Mouse (Mus musculus): ENCODE results near the gene Mgst3. TPM values are rescaled to one million over a fixed set of nuclear protein-coding genes. Genes with fewer than 3 reads are reported as not detected.
A peak's percentile ranks its signal among the peaks of the same experiment; 100 is the strongest.

The Mgst3 gene
- polyA plus RNA-seq, 1 experiment from 2014 or later, result 223 TPM

GRCm38 (mm10) chr1:167374003-167374784 lies 19.4 kb downstream of the Mgst3 start:
- Histone ChIP-seq H3K4me2 (no peak overlapping the region), H3K27ac (replicated peaks) (no peak overlapping the region), H3K4me3 (replicated peaks) (no peak overlapping the region), H3K9ac (replicated peaks) (no peak overlapping the region), H3K36me3 (peaks cover 22% of the 10 kb centered on the region), H3K9me3 (replicated peaks) (no peaks in the 10 kb centered on the region), H3K4me1 (peaks cover 14% of the 10 kb centered on the region), H3K27me3 (replicated peaks) (no peaks in the 10 kb centered on the region)
- WGBS, result 22% methylated on average over 15 of the region's 15 CpGs
- ATAC-seq (ENCODE audit: low FRiP score), result no peak

GRCm38 (mm10) chr1:167372739-167373138 lies 20.9 kb downstream of the Mgst3 start:
- Histone ChIP-seq H3K27me3 (replicated peaks) (no peaks in the 10 kb centered on the region), H3K27ac (replicated peaks) (no peak overlapping the region)
- WGBS, result 93% methylated on average over 7 of the region's 7 CpGs

GRCm38 (mm10) chr1:167369905-167370304 lies 23.7 kb downstream of the Mgst3 start:
- H3K27ac ChIP-seq (replicated peaks), result no peak overlapping the region
- H3K27me3 ChIP-seq (replicated peaks), result no peaks in the 10 kb centered on the region
- 0 out of 2 replicates have a peak, but pooled peaks have one; percentile 59 for ATAC-seq (ENCODE audit: low FRiP score)
- H3K4me3 ChIP-seq (replicated peaks), result no peak overlapping the region
- WGBS, result 14% methylated on average over 7 of the region's 7 CpGs
- no peak overlapping the region for H3K9ac ChIP-seq (replicated peaks)
- no peak overlapping the region for H3K4me2 ChIP-seq
- H3K4me1 ChIP-seq, result no peaks in the 10 kb centered on the region
- no peaks in the 10 kb centered on the region for H3K9me3 ChIP-seq (replicated peaks)
- H3K36me3 ChIP-seq, result peaks cover 35% of the 10 kb centered on the region

More at GRCm38 (mm10) chr1:167372739-167373138, 20.9 kb downstream of the Mgst3 start:
- Histone ChIP-seq H3K9me3 (replicated peaks) (no peaks in the 10 kb centered on the region), H3K4me3 (replicated peaks) (no peak overlapping the region), H3K4me2 (no peak overlapping the region), H3K36me3 (peaks cover 25% of the 10 kb centered on the region), H3K4me1 (peaks cover 7% of the 10 kb centered on the region; the same call in 1 of the 2 replicates), H3K9ac (replicated peaks) (no peak overlapping the region)
- no peak for ATAC-seq (ENCODE audit: low FRiP score)

- WGBS, result 75% methylated on average over 7 of the region's 7 CpGs
- Histone ChIP-seq H3K36me3 (peaks cover 31% of the 10 kb centered on the region), H3K9ac (replicated peaks) (no peak overlapping the region), H3K4me1 (no peaks in the 10 kb centered on the region), H3K4me3 (replicated peaks) (no peak overlapping the region), H3K27ac (replicated peaks) (no peak overlapping the region), H3K4me2 (no peak overlapping the region), H3K9me3 (replicated peaks) (no peaks in the 10 kb centered on the region), H3K27me3 (replicated peaks) (no peaks in the 10 kb centered on the region)
- ATAC-seq (ENCODE audit: low FRiP score), result no peak
Measured at GRCm38 (mm10) chr1:167368513-167368912, 25.1 kb downstream of the Mgst3 start.

- Histone ChIP-seq H3K27ac (replicated peaks) (no peak overlapping the region), H3K27me3 (replicated peaks) (no peaks in the 10 kb centered on the region), H3K4me2 (no peak overlapping the region), H3K4me1 (no peaks in the 10 kb centered on the region), H3K9ac (replicated peaks) (no peak overlapping the region), H3K4me3 (replicated peaks) (no peak overlapping the region), H3K9me3 (replicated peaks) (no peaks in the 10 kb centered on the region), H3K36me3 (peaks cover 31% of the 10 kb centered on the region)
- 91% methylated on average over 4 of the region's 4 CpGs for WGBS
- no peak for ATAC-seq (ENCODE audit: low FRiP score)
Measured at GRCm38 (mm10) chr1:167368018-167368417, 25.6 kb downstream of the Mgst3 start.

- no peak overlapping the region for H3K4me3 ChIP-seq (replicated peaks)
- H3K27me3 ChIP-seq (replicated peaks), result no peaks in the 10 kb centered on the region
- peaks cover 24% of the 10 kb centered on the region for H3K36me3 ChIP-seq
- no peak overlapping the region for H3K9ac ChIP-seq (replicated peaks)
- no peak overlapping the region for H3K27ac ChIP-seq (replicated peaks)
- no peak for ATAC-seq (ENCODE audit: low FRiP score)
- no peaks in the 10 kb centered on the region for H3K4me1 ChIP-seq
- no peaks in the 10 kb centered on the region for H3K9me3 ChIP-seq (replicated peaks)
- no peak overlapping the region for H3K4me2 ChIP-seq
- WGBS, result 89% methylated on average over 6 of the region's 6 CpGs
Measured at GRCm38 (mm10) chr1:167366621-167367020, 27.0 kb downstream of the Mgst3 start.

- Histone ChIP-seq H3K27ac (replicated peaks) (no peak overlapping the region), H3K27me3 (replicated peaks) (no peaks in the 10 kb centered on the region), H3K9ac (replicated peaks) (no peak overlapping the region), H3K36me3 (peaks cover 32% of the 10 kb centered on the region), H3K4me1 (no peaks in the 10 kb centered on the region), H3K9me3 (replicated peaks) (no peaks in the 10 kb centered on the region), H3K4me3 (replicated peaks) (no peak overlapping the region), H3K4me2 (no peak overlapping the region)
- ATAC-seq (ENCODE audit: low FRiP score), result no peak
- 91% methylated on average over 7 of the region's 7 CpGs for WGBS
Measured at GRCm38 (mm10) chr1:167365808-167366207, 27.8 kb downstream of the Mgst3 start.

GRCm38 (mm10) chr1:167363322-167363721 lies 30.3 kb downstream of the Mgst3 start:
- Histone ChIP-seq H3K4me1 (no peaks in the 10 kb centered on the region), H3K27me3 (replicated peaks) (no peaks in the 10 kb centered on the region), H3K9me3 (replicated peaks) (no peaks in the 10 kb centered on the region), H3K4me2 (no peak overlapping the region), H3K36me3 (peaks cover 34% of the 10 kb centered on the region), H3K27ac (replicated peaks) (no peak overlapping the region), H3K9ac (replicated peaks) (no peak overlapping the region), H3K4me3 (replicated peaks) (no peak overlapping the region)
- WGBS, result 46% methylated on average over 5 of the region's 5 CpGs
- ATAC-seq (ENCODE audit: low FRiP score), result peak; percentile 68; the same call in 1 of the 2 replicates

GRCm38 (mm10) chr1:167362819-167363218 lies 30.8 kb downstream of the Mgst3 start:
- Histone ChIP-seq H3K9ac (replicated peaks) (no peak overlapping the region), H3K9me3 (replicated peaks) (no peaks in the 10 kb centered on the region), H3K4me3 (replicated peaks) (no peak overlapping the region), H3K36me3 (peaks cover 37% of the 10 kb centered on the region), H3K27me3 (replicated peaks) (no peaks in the 10 kb centered on the region), H3K4me1 (no peaks in the 10 kb centered on the region), H3K27ac (replicated peaks) (no peak overlapping the region), H3K4me2 (no peak overlapping the region)
- no peak for ATAC-seq (ENCODE audit: low FRiP score)
- 80% methylated on average over 4 of the region's 4 CpGs for WGBS

- Histone ChIP-seq H3K9ac (replicated peaks) (no peak overlapping the region), H3K4me2 (no peak overlapping the region), H3K27ac (replicated peaks) (no peak overlapping the region), H3K36me3 (peaks cover 48% of the 10 kb centered on the region), H3K4me3 (replicated peaks) (no peak overlapping the region), H3K9me3 (replicated peaks) (no peaks in the 10 kb centered on the region), H3K27me3 (replicated peaks) (no peaks in the 10 kb centered on the region), H3K4me1 (no peaks in the 10 kb centered on the region)
- 38% methylated on average over 4 of the region's 4 CpGs for WGBS
- ATAC-seq (ENCODE audit: low FRiP score), result no peak
Measured at GRCm38 (mm10) chr1:167360268-167360667, 33.4 kb downstream of the Mgst3 start.

- no peaks in the 10 kb centered on the region for H3K27me3 ChIP-seq (replicated peaks)
- no peak overlapping the region for H3K27ac ChIP-seq (replicated peaks)
- peaks cover 53% of the 10 kb centered on the region for H3K36me3 ChIP-seq
- 85% methylated on average over 9 of the region's 9 CpGs for WGBS
- ATAC-seq (ENCODE audit: low FRiP score), result no peak
- H3K4me2 ChIP-seq, result no peak overlapping the region
- H3K9ac ChIP-seq (replicated peaks), result no peak overlapping the region
- no peak overlapping the region for H3K4me3 ChIP-seq (replicated peaks)
- H3K4me1 ChIP-seq, result no peaks in the 10 kb centered on the region
- no peaks in the 10 kb centered on the region for H3K9me3 ChIP-seq (replicated peaks)
Measured at GRCm38 (mm10) chr1:167358731-167359130, 34.9 kb downstream of the Mgst3 start.

GRCm38 (mm10) chr1:167357387-167357786 lies 36.3 kb downstream of the Mgst3 start:
- H3K27me3 ChIP-seq (replicated peaks), result no peaks in the 10 kb centered on the region
- WGBS, result 95% methylated on average over 9 of the region's 9 CpGs

More at GRCm38 (mm10) chr1:167357387-167357786, 36.3 kb downstream of the Mgst3 start:
- Histone ChIP-seq H3K9ac (replicated peaks) (no peak overlapping the region), H3K4me2 (no peak overlapping the region), H3K36me3 (peaks cover 53% of the 10 kb centered on the region), H3K9me3 (replicated peaks) (no peaks in the 10 kb centered on the region), H3K4me3 (replicated peaks) (no peak overlapping the region), H3K4me1 (no peaks in the 10 kb centered on the region), H3K27ac (replicated peaks) (no peak overlapping the region)
- ATAC-seq (ENCODE audit: low FRiP score), result no peak
